Mouse (Mus musculus): ENCODE data around the gene Fam69b. TPM values are rescaled to one million over a fixed set of nuclear protein-coding genes. Genes with fewer than 3 reads are reported as not detected.

The Fam69b gene
- polyA plus RNA-seq, 1 experiment from 2014 or later = 66.6 TPM

- H3K36me3 ChIP-seq = peaks cover 40% of the 10 kb centered on the region
- H3K9me3 ChIP-seq = no peaks in the 10 kb centered on the region
- peak; percentile 84 for ATAC-seq (ENCODE audit: insufficient number of reproducible peaks, insufficient read depth, low FRiP score, low TSS enrichment, low read depth)
- peak overlapping the region; percentile 96 for H3K4me3 ChIP-seq
- H3K4me2 ChIP-seq = peak overlapping the region; percentile 84
- H3K9ac ChIP-seq = peak overlapping the region; percentile 99
- peak overlapping the region; percentile 91 for H3K27ac ChIP-seq
- 4% methylated on average over 49 of the region's 49 CpGs for WGBS
- H3K4me1 ChIP-seq = peaks cover 26% of the 10 kb centered on the region
- H3K27me3 ChIP-seq = no peaks in the 10 kb centered on the region
These were observed 11.9 kb downstream of the Fam69b start for GRCm38 (mm10) chr2:26639838-26640830.

- Histone ChIP-seq H3K27me3 (no peaks in the 10 kb centered on the region), H3K4me1 (peaks cover 26% of the 10 kb centered on the region), H3K9ac (peak overlapping the region; percentile 99; the same call in 1 of the 2 replicates), H3K4me3 (no peak overlapping the region), H3K4me2 (peak overlapping the region; percentile 84; the same call in 1 of the 2 replicates), H3K36me3 (peaks cover 30% of the 10 kb centered on the region), H3K9me3 (no peaks in the 10 kb centered on the region), H3K27ac (peak overlapping the region; percentile 91)
- 77% methylated on average over 7 of the region's 7 CpGs for whole genome bisulfite sequencing
- ATAC-seq (ENCODE audit: insufficient number of reproducible peaks, insufficient read depth, low FRiP score, low TSS enrichment, low read depth) = no peak
These were observed 12.9 kb downstream of the Fam69b start for GRCm38 (mm10) chr2:26641006-26641647.

- H3K4me1 ChIP-seq = peaks cover 11% of the 10 kb centered on the region
- no peak for ATAC-seq (ENCODE audit: insufficient number of reproducible peaks, insufficient read depth, low FRiP score, low TSS enrichment, low read depth)
- no peaks in the 10 kb centered on the region for H3K9me3 ChIP-seq
- H3K4me2 ChIP-seq = no peak overlapping the region
- no peak overlapping the region for H3K4me3 ChIP-seq
- no peak overlapping the region for H3K27ac ChIP-seq
- no peak overlapping the region for H3K9ac ChIP-seq
- H3K36me3 ChIP-seq = peaks cover 2% of the 10 kb centered on the region; the same call in 1 of the 2 replicates
- WGBS = 55% methylated on average over 2 of the region's 2 CpGs
- no peaks in the 10 kb centered on the region for H3K27me3 ChIP-seq
These were observed 15.7 kb downstream of the Fam69b start for GRCm38 (mm10) chr2:26643942-26644341.

- peak; percentile 71 for ATAC-seq (ENCODE audit: insufficient number of reproducible peaks, insufficient read depth, low FRiP score, low TSS enrichment, low read depth)
These were observed 18.5 kb downstream of the Fam69b start for GRCm38 (mm10) chr2:26646643-26647293.

GRCm38 (mm10) chr2:26654687-26655086 is 26.4 kb downstream of the Fam69b start:
- ATAC-seq (ENCODE audit: insufficient number of reproducible peaks, insufficient read depth, low FRiP score, low TSS enrichment, low read depth) = no peak
- Histone ChIP-seq H3K27ac (no peak overlapping the region), H3K4me3 (no peak overlapping the region), H3K27me3 (no peaks in the 10 kb centered on the region), H3K4me1 (no peaks in the 10 kb centered on the region), H3K36me3 (no peaks in the 10 kb centered on the region), H3K4me2 (no peak overlapping the region), H3K9me3 (no peaks in the 10 kb centered on the region), H3K9ac (no peak overlapping the region)
- WGBS = 77% methylated on average over 1 of the region's 1 CpGs

More at GRCm38 (mm10) chr2:26646643-26647293, 18.5 kb downstream of the Fam69b start:
- 19% methylated on average over 3 of the region's 3 CpGs for WGBS
- no peak overlapping the region for H3K27ac ChIP-seq
- H3K4me1 ChIP-seq = no peaks in the 10 kb centered on the region
- H3K9me3 ChIP-seq = no peaks in the 10 kb centered on the region
- H3K9ac ChIP-seq = no peak overlapping the region
- H3K36me3 ChIP-seq = no peaks in the 10 kb centered on the region
- H3K27me3 ChIP-seq = no peaks in the 10 kb centered on the region
- H3K4me3 ChIP-seq = no peak overlapping the region
- no peak overlapping the region for H3K4me2 ChIP-seq

GRCm38 (mm10) chr2:26657426-26657825 is 29.2 kb downstream of the Fam69b start:
- Histone ChIP-seq H3K4me2 (no peak overlapping the region), H3K27ac (no peak overlapping the region), H3K27me3 (peaks cover 7% of the 10 kb centered on the region; the same call in 1 of the 2 replicates), H3K4me1 (0 out of 2 replicates have a peak, but pooled peaks cover 2% of the 10 kb centered on the region), H3K4me3 (no peak overlapping the region), H3K9me3 (no peaks in the 10 kb centered on the region), H3K9ac (no peak overlapping the region), H3K36me3 (no peaks in the 10 kb centered on the region)
- WGBS = 83% methylated on average over 2 of the region's 2 CpGs
- ATAC-seq (ENCODE audit: insufficient number of reproducible peaks, insufficient read depth, low FRiP score, low TSS enrichment, low read depth) = no peak

- no peak overlapping the region for H3K27ac ChIP-seq
- peaks cover 11% of the 10 kb centered on the region; the same call in 1 of the 2 replicates for H3K27me3 ChIP-seq
- H3K36me3 ChIP-seq = no peaks in the 10 kb centered on the region
- H3K9me3 ChIP-seq = no peaks in the 10 kb centered on the region
- ATAC-seq (ENCODE audit: insufficient number of reproducible peaks, insufficient read depth, low FRiP score, low TSS enrichment, low read depth) = no peak
- 0 out of 2 replicates have a peak, but pooled peaks cover 2% of the 10 kb centered on the region for H3K4me1 ChIP-seq
- H3K4me3 ChIP-seq = peak overlapping the region; percentile 35
- 1% methylated on average over 20 of the region's 20 CpGs for WGBS
- peak overlapping the region; percentile 63 for H3K4me2 ChIP-seq
- H3K9ac ChIP-seq = peak overlapping the region; percentile 51; the same call in 1 of the 2 replicates
These were observed 33.0 kb downstream of the Fam69b start for GRCm38 (mm10) chr2:26661143-26661752.

GRCm38 (mm10) chr2:26661768-26662508 is 33.7 kb downstream of the Fam69b start:
- ATAC-seq (ENCODE audit: insufficient number of reproducible peaks, insufficient read depth, low FRiP score, low TSS enrichment, low read depth) = no peak
- no peaks in the 10 kb centered on the region for H3K9me3 ChIP-seq

GRCm38 (mm10) chr2:26662509-26662882 is 34.2 kb downstream of the Fam69b start:
- H3K4me2 ChIP-seq = no peak overlapping the region

More at GRCm38 (mm10) chr2:26661768-26662508, 33.7 kb downstream of the Fam69b start:
- no peak overlapping the region for H3K27ac ChIP-seq
- H3K4me1 ChIP-seq = 0 out of 2 replicates have a peak, but pooled peaks cover 2% of the 10 kb centered on the region
- H3K4me2 ChIP-seq = peak overlapping the region; percentile 63
- peak overlapping the region; percentile 35 for H3K4me3 ChIP-seq
- H3K27me3 ChIP-seq = peaks cover 11% of the 10 kb centered on the region; the same call in 1 of the 2 replicates
- 43% methylated on average over 29 of the region's 29 CpGs for WGBS
- H3K36me3 ChIP-seq = no peaks in the 10 kb centered on the region
- H3K9ac ChIP-seq = peak overlapping the region; percentile 51; the same call in 1 of the 2 replicates

GRCm38 (mm10) chr2:26663112-26663511 is 34.9 kb downstream of the Fam69b start:
- no peak overlapping the region for H3K4me2 ChIP-seq
- H3K27ac ChIP-seq = no peak overlapping the region
- H3K4me3 ChIP-seq = no peak overlapping the region
- H3K36me3 ChIP-seq = no peaks in the 10 kb centered on the region
- H3K9me3 ChIP-seq = no peaks in the 10 kb centered on the region
- 77% methylated on average over 10 of the region's 10 CpGs for WGBS
- H3K9ac ChIP-seq = no peak overlapping the region
- no peak for ATAC-seq (ENCODE audit: insufficient number of reproducible peaks, insufficient read depth, low FRiP score, low TSS enrichment, low read depth)
- 0 out of 2 replicates have a peak, but pooled peaks cover 2% of the 10 kb centered on the region for H3K4me1 ChIP-seq
- peaks cover 11% of the 10 kb centered on the region; the same call in 1 of the 2 replicates for H3K27me3 ChIP-seq

More at GRCm38 (mm10) chr2:26662509-26662882, 34.2 kb downstream of the Fam69b start:
- no peak overlapping the region for H3K4me3 ChIP-seq
- H3K9me3 ChIP-seq = no peaks in the 10 kb centered on the region
- H3K27me3 ChIP-seq = peaks cover 11% of the 10 kb centered on the region; the same call in 1 of the 2 replicates
- H3K9ac ChIP-seq = no peak overlapping the region
- 75% methylated on average over 13 of the region's 13 CpGs for WGBS
- ATAC-seq (ENCODE audit: insufficient number of reproducible peaks, insufficient read depth, low FRiP score, low TSS enrichment, low read depth) = 0 out of 2 replicates have a peak, but pooled peaks have one; percentile 26
- no peak overlapping the region for H3K27ac ChIP-seq
- H3K36me3 ChIP-seq = no peaks in the 10 kb centered on the region
- 0 out of 2 replicates have a peak, but pooled peaks cover 2% of the 10 kb centered on the region for H3K4me1 ChIP-seq
